Mouse (Mus musculus): ENCODE results near the gene Krt26.

GRCm38 (mm10) chr11:99319127-99319526 lies 18.6 kb downstream of the Krt26 start:
- no peak for TF ChIP-seq POLR2A (IDR thresholded peaks at IDR 0.05; ENCODE audit: low read depth, low read length)
- TF ChIP-seq CTCF (IDR thresholded peaks at IDR 0.05; ENCODE audit: borderline replicate concordance, insufficient read depth, low read length): no peak

All from embryonic fibroblast, embryonic 13.5 days (primary cell).